Mouse (Mus musculus) heart, adult 2 months (tissue): ENCODE measurements around the gene S1pr5.

ENCODE experiments used
- CTCF ChIP-seq: fragments of 200-600 bp; IDR thresholded peaks from 2 replicates; pipeline ENCODE4 v1.8.1; 2022; ENCODE audit warnings: antibody characterized with exemption, mild to moderate bottlenecking, moderate library complexity
- EP300 ChIP-seq: fragments of 200-500 bp; IDR thresholded peaks from 2 replicates; pipeline ENCODE4 v1.6.1; 2011; ENCODE audit warnings: low read depth, low read length, control low read depth; ENCODE audit not compliant: insufficient read depth
- POLR2A ChIP-seq: fragments of 200-500 bp; IDR thresholded peaks from 2 replicates; pipeline ENCODE4 v1.6.1; 2011; ENCODE audit warnings: mild to moderate bottlenecking, low read depth, low read length, control low read depth; ENCODE audit not compliant: insufficient read depth

GRCm38 (mm10) chr9:21283591-21283990, 35.3 kb upstream of the S1pr5 start:
- TF ChIP-seq POLR2A, result no peak
- TF ChIP-seq CTCF, result 0 out of 2 replicates have a peak, but pooled peaks have one; percentile 13
- no peak for TF ChIP-seq EP300
